Mouse (Mus musculus): ENCODE measurements around the gene Tcf3.

GRCm38 (mm10) chr10:80445052-80445451, 11.6 kb upstream of the Tcf3 start:
- TF ChIP-seq CTCF (IDR thresholded peaks at IDR 0.05; ENCODE audit: low read depth, low read length) (no peak), POLR2A (IDR thresholded peaks at IDR 0.05; ENCODE audit: extremely low read depth, insufficient read depth, low read length) (no peak)

Measured in liver, adult 2 months (tissue).